Mouse (Mus musculus) midbrain, embryonic 14.5 days (tissue): Measurements from ENCODE around the gene Slc30a5. TPM values are rescaled to one million over a fixed set of nuclear protein-coding genes. Genes with fewer than 3 reads are reported as not detected.

Source experiments
- ATAC-seq: fragments of 200-750 bp; cut with Nextera tagmentation; 2 replicates; pipeline ENCODE4 v1.8.0; 2017; ENCODE audit warnings: moderate number of reproducible peaks, moderate library complexity; ENCODE audit not compliant: low FRiP score, low TSS enrichment
- DNase-seq: peaks from one replicate; pipeline ENCODE4 v3.0.0-alpha.2; 2015
- H3K27ac ChIP-seq: fragments of 300-500 bp; sonication (generic); replicated peaks from 2 replicates; pipeline ENCODE4 v1.5.1; 2014; ENCODE audit warnings: mild to moderate bottlenecking, low read depth, low read length, moderate library complexity
- H3K27me3 ChIP-seq: fragments of 300-500 bp; sonication (generic); 2 replicates; pipeline ENCODE4 v1.6.1; 2014; ENCODE audit warnings: low read length, control low read depth, mixed read lengths; ENCODE audit not compliant: control insufficient read depth, insufficient read depth
- H3K36me3 ChIP-seq: fragments of 300-500 bp; sonication (generic); 2 replicates; pipeline ENCODE4 v1.6.1; 2014; ENCODE audit warnings: low read length, control low read depth; ENCODE audit not compliant: control insufficient read depth, insufficient read depth
- H3K4me1 ChIP-seq: fragments of 300-500 bp; sonication (generic); 2 replicates; pipeline ENCODE4 v1.6.1; 2014; ENCODE audit warnings: mild to moderate bottlenecking, antibody characterized with exemption, low read length, control low read depth; ENCODE audit not compliant: control insufficient read depth, insufficient read depth
- H3K4me2 ChIP-seq: fragments of 300-500 bp; sonication (generic); 2 replicates; pipeline ENCODE4 v1.6.1; 2014; ENCODE audit warnings: mild to moderate bottlenecking, low read length, moderate library complexity
- H3K4me3 ChIP-seq: fragments of 300-500 bp; sonication (generic); replicated peaks from 2 replicates; pipeline ENCODE4 v1.5.1; 2014; ENCODE audit warnings: low read depth, low read length
- H3K9ac ChIP-seq: fragments of 300-500 bp; sonication (generic); replicated peaks from 2 replicates; pipeline ENCODE4 v1.6.1; 2014; ENCODE audit warnings: mild to moderate bottlenecking, low read length, moderate library complexity
- H3K9me3 ChIP-seq: fragments of 300-500 bp; sonication (generic); 2 replicates; pipeline ENCODE4 v1.6.1; 2016; ENCODE audit warnings: low read length, control low read depth, mixed read lengths; ENCODE audit not compliant: control insufficient read depth
- WGBS: fragments of 180-500 bp; shearing (Covaris S2); extraction: QIAGEN DNeasy Blood & Tissue Kit; methylation state at CpG from one replicate; pipeline ENCODE4 v1.1.7; 2014; 5-methylcytosine and 5-hydroxymethylcytosine counted together
- polyA plus RNA-seq: library from polyadenylated mRNA; unstranded; fragments of >200 nt; fragmentation: Nextera tagmentation; extraction: Ambion mirVana; gene quantifications from 2 replicates; pipeline ENCODE4 v1.2.1, GENCODE M21; 2014

The Slc30a5 gene
- polyA plus RNA-seq, 1 experiment from 2014 or later: 38.7 TPM

- no peak overlapping the region for H3K9ac ChIP-seq
- DNase-seq (no peak), ATAC-seq (no peak)
- H3K9me3 ChIP-seq: no peaks in the 10 kb centered on the region
- no peak overlapping the region for H3K4me3 ChIP-seq
- H3K27ac ChIP-seq: no peak overlapping the region
- no peaks in the 10 kb centered on the region for H3K36me3 ChIP-seq
- no peak overlapping the region for H3K4me2 ChIP-seq
- H3K4me1 ChIP-seq: no peaks in the 10 kb centered on the region
- 94% methylated on average over 2 of the region's 2 CpGs for WGBS
- H3K27me3 ChIP-seq: no peaks in the 10 kb centered on the region
Observed at GRCm38 (mm10) chr13:100755329-100755728, 77.9 kb downstream of the Slc30a5 start.

DNA sequence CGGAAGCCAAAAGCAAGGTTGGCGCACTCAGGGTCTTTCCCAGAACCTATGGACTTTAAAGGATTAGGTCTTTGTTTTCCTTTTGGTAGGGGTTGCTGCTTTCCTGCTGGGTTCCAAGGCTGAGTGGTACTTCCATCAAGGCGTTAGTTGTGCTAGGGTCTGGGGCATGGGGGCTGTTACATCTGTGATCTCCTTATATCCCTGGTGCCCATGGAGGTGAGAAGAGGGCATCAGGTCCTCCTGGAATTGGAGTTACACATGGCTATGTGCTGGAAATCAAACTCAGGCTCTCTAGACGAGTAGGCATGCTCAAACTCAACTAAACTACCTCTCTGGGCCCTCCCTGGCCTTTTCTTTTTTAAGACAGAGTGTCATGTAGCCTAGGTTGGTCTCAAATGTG lies 79.0 kb downstream of the Slc30a5 start:
- WGBS: 62% methylated on average over 4 of the region's 4 CpGs
- H3K4me3 ChIP-seq: no peak overlapping the region
- no peaks in the 10 kb centered on the region for H3K36me3 ChIP-seq
- no peaks in the 10 kb centered on the region for H3K27me3 ChIP-seq
- H3K9me3 ChIP-seq: no peaks in the 10 kb centered on the region
- H3K27ac ChIP-seq: no peak overlapping the region
- DNase-seq (no peak), ATAC-seq (no peak)
- H3K4me2 ChIP-seq: no peak overlapping the region
- no peak overlapping the region for H3K9ac ChIP-seq
- no peaks in the 10 kb centered on the region for H3K4me1 ChIP-seq

DNA sequence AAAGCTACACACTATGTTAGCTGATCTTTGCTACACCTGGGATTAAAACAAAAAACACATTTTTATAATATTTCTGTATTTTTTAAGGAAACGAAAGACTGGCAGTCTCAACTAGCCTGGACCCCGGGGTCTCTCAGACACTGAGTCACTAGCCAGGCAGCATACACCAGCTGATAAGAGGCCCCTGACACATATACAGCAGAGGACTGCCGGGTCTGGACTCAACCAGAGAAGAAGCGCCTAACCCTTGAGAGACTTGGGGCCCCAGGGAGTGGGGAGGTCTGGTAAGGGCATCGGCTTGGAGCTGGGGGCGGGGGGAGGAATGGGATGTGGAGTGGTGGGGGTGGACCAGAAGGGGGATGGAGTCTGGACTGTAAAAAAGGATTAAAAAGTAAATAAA lies 80.2 kb downstream of the Slc30a5 start:
- Histone ChIP-seq H3K4me1 (no peaks in the 10 kb centered on the region), H3K4me2 (no peak overlapping the region), H3K27me3 (no peaks in the 10 kb centered on the region), H3K9me3 (no peaks in the 10 kb centered on the region), H3K4me3 (no peak overlapping the region), H3K9ac (no peak overlapping the region), H3K36me3 (no peaks in the 10 kb centered on the region), H3K27ac (no peak overlapping the region)
- ATAC-seq: no peak
- no peak for DNase-seq
- WGBS: 87% methylated on average over 6 of the region's 6 CpGs

Other genes starting within 250 kb of the Slc30a5 start
- gene Marveld2, start 216.5 kb downstream of the Slc30a5 start, polyA plus RNA-seq: 1.9 and 2.7 TPM in 2 replicates
- 344 and 368 TPM in 2 replicates for gene Ak6, start 182.4 kb downstream of the Slc30a5 start, polyA plus RNA-seq
- gene Rad17, start 182.4 kb downstream of the Slc30a5 start, polyA plus RNA-seq: 17.8 and 20.6 TPM in 2 replicates
- 30.9 and 31.3 TPM in 2 replicates for gene Taf9, start 181.8 kb downstream of the Slc30a5 start, polyA plus RNA-seq
- 0.58 and 2.0 TPM in 2 replicates for gene Ccdc125, start 163.7 kb downstream of the Slc30a5 start, polyA plus RNA-seq
- gene Cdk7, start 102.5 kb downstream of the Slc30a5 start, polyA plus RNA-seq: 43.2 and 46.0 TPM in 2 replicates
- 132 and 142 TPM in 2 replicates for gene Mrps36, start 88.8 kb downstream of the Slc30a5 start, polyA plus RNA-seq
- gene Cenph, start 57.5 kb downstream of the Slc30a5 start, polyA plus RNA-seq: 5.1 and 8.3 TPM in 2 replicates
- 31.0 and 69.9 TPM in 2 replicates for gene Ccnb1, start 46.9 kb downstream of the Slc30a5 start, polyA plus RNA-seq